Mouse (Mus musculus) lung, embryonic 16.5 days (tissue): ENCODE measurements around the gene Cit. TPM values are rescaled to one million over a fixed set of nuclear protein-coding genes. Genes with fewer than 3 reads are reported as not detected.
"Not testable (repeated sequence)": the region's sequence is repeated elsewhere in the genome, so short reads cannot be mapped to it uniquely, and the experiment has no call there.

Source experiments
- ATAC-seq: fragments of 200-750 bp; cut with Nextera tagmentation; 2 replicates; pipeline ENCODE4 v1.8.0; 2017; ENCODE audit warnings: low read depth, mild to moderate bottlenecking, moderate library complexity
- H3K27ac ChIP-seq: fragments of 300-500 bp; sonication (generic); 2 replicates; pipeline ENCODE4 v1.5.1; 2014; ENCODE audit warnings: mild to moderate bottlenecking, control low read depth, low read length
- H3K27me3 ChIP-seq: fragments of 300-500 bp; sonication (generic); 2 replicates; pipeline ENCODE4 v1.6.1; 2014; ENCODE audit warnings: low read depth, low read length, mixed read lengths; ENCODE audit not compliant: control insufficient read depth, insufficient read depth
- H3K36me3 ChIP-seq: fragments of 300-500 bp; sonication (generic); 2 replicates; pipeline ENCODE4 v1.6.1; 2014; ENCODE audit warnings: low read length; ENCODE audit not compliant: control insufficient read depth, insufficient read depth
- H3K4me1 ChIP-seq: fragments of 300-500 bp; sonication (generic); replicated peaks from 2 replicates; pipeline ENCODE4 v1.6.1; 2014; ENCODE audit warnings: low read length, mixed read lengths; ENCODE audit not compliant: control insufficient read depth, insufficient read depth
- H3K4me2 ChIP-seq: fragments of 300-500 bp; sonication (generic); 2 replicates; pipeline ENCODE4 v1.6.1; 2014; ENCODE audit warnings: low read depth, low read length, control low read depth
- H3K4me3 ChIP-seq: fragments of 300-500 bp; sonication (generic); 2 replicates; pipeline ENCODE4 v1.5.1; 2014; ENCODE audit warnings: mild to moderate bottlenecking, low read length, control low read depth
- H3K9ac ChIP-seq: fragments of 300-500 bp; sonication (generic); 2 replicates; pipeline ENCODE4 v1.6.1; 2014; ENCODE audit warnings: low read length, control low read depth
- H3K9me3 ChIP-seq: fragments of 300-500 bp; sonication (generic); 2 replicates; pipeline ENCODE4 v1.6.1; 2016; ENCODE audit warnings: low read length; ENCODE audit not compliant: control insufficient read depth
- WGBS: fragments of 180-500 bp; shearing (Covaris S2); extraction: QIAGEN DNeasy Blood & Tissue Kit; methylation state at CpG from one replicate; pipeline ENCODE4 v1.1.7; 2014; 5-methylcytosine and 5-hydroxymethylcytosine counted together
- polyA plus RNA-seq: library from polyadenylated mRNA; unstranded; fragments of >200 nt; fragmentation: Nextera tagmentation; extraction: Ambion mirVana; gene quantifications from 2 replicates; pipeline ENCODE4 v1.2.1, GENCODE M21; 2015

The Cit gene
- 46.0 and 50.1 TPM in 2 replicates for polyA plus RNA-seq

- Histone ChIP-seq H3K4me2 (peak within 1 kb of the TSS; percentile 77), H3K4me3 (peak within 1 kb of the TSS; percentile 90), H3K9ac (peak within 1 kb of the TSS; percentile 97), H3K4me1 (peaks cover 17% of the 10 kb centered on the region), H3K9me3 (no peaks in the 10 kb centered on the region), H3K27ac (peak within 1 kb of the TSS; percentile 79), H3K27me3 (no peaks in the 10 kb centered on the region), H3K36me3 (peaks cover 5% of the 10 kb centered on the region; the same call in 1 of the 2 replicates)
- under 1% methylated on average over 42 of the region's 42 CpGs for WGBS
- peak; percentile 99 for ATAC-seq
Observed at GRCm38 (mm10) chr5:115844766-115845634, at the start of gene Cit. Gene Cit (plus strand): TSS chr5:115845278.

- Histone ChIP-seq H3K4me1 (no peaks in the 10 kb centered on the region), H3K9me3 (no peaks in the 10 kb centered on the region), H3K27ac (no peak overlapping the region), H3K4me3 (no peak overlapping the region), H3K27me3 (no peaks in the 10 kb centered on the region), H3K36me3 (no peaks in the 10 kb centered on the region), H3K9ac (no peak overlapping the region), H3K4me2 (0 out of 2 replicates have a peak overlapping the region, but pooled peaks have one; percentile 10)
- ATAC-seq: no peak
- WGBS: 61% methylated on average over 15 of the region's 15 CpGs
Observed at GRCm38 (mm10) chr5:115799016-115799894, 45.8 kb upstream of the Cit start.

DNA sequence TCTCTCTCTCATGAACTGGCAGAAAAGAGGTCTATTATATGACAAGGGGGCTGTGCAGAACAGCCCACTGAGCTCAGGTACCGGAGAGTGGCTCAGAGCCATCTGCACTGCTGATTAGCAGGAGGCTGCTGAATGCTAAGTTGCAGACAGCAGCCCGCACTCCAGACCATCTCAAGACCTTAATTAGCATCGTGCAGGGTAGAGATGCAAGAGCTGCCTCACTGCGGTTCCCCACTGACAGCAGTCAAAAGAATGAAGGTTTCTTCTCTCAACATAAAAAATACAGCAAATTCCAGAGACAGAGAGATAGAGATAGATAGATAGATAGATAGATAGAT lies 45.2 kb upstream of the Cit start:
- no peak overlapping the region for H3K4me2 ChIP-seq
- no peak overlapping the region for H3K27ac ChIP-seq
- no peak overlapping the region for H3K4me3 ChIP-seq
- H3K27me3 ChIP-seq: no peaks in the 10 kb centered on the region
- WGBS: 55% methylated on average over 4 of the region's 4 CpGs
- no peak for ATAC-seq
- H3K9ac ChIP-seq: no peak overlapping the region
- no peaks in the 10 kb centered on the region for H3K36me3 ChIP-seq
- no peaks in the 10 kb centered on the region for H3K4me1 ChIP-seq
- no peaks in the 10 kb centered on the region for H3K9me3 ChIP-seq

DNA sequence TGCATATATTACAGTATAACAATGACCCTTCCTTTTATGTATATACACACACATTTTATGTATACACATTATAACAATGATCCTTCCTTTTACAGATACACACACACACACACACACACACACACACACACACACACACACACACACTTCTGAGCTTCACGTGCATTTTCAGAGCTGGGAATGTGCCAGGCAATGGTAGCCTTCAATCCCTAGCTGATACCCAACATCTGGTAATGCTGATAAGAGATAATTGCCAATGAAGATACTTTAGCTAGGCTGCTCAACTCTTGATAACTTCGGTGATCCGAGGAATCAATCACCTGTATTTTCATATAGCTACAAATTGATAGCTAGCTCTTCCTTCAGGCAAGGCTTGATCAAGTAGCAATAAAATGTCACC lies 32.8 kb upstream of the Cit start:
- Histone ChIP-seq H3K9me3 (no peaks in the 10 kb centered on the region), H3K4me1 (no peaks in the 10 kb centered on the region), H3K4me3 (no peak overlapping the region), H3K36me3 (no peaks in the 10 kb centered on the region), H3K27me3 (no peaks in the 10 kb centered on the region), H3K4me2 (no peak overlapping the region), H3K27ac (no peak overlapping the region), H3K9ac (no peak overlapping the region)
- WGBS: 74% methylated on average over 3 of the region's 3 CpGs
- ATAC-seq: no peak

DNA sequence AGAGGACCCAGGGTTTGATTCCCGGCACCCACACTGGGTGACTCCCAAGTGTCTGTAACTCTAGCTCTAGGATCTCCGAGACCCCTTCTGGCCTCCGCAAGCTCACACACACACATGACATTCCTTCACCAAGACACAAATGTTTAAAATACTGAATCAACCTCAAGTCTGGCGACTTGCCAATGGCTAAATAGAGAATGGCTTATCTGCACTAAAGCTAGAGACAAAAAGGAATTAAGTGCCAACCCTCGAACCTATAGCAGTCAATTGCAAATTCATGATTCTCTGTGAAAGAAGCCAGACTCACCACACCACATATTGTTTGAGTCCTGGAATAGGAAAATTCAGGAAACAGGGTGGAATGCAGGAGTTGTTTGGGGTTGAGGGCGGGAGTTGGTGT lies 28.1 kb upstream of the Cit start:
- no peaks in the 10 kb centered on the region for H3K36me3 ChIP-seq
- no peak overlapping the region for H3K4me2 ChIP-seq
- H3K4me1 ChIP-seq: no peaks in the 10 kb centered on the region
- no peak overlapping the region for H3K27ac ChIP-seq
- H3K27me3 ChIP-seq: no peaks in the 10 kb centered on the region
- H3K9ac ChIP-seq: no peak overlapping the region
- no peak overlapping the region for H3K4me3 ChIP-seq
- no peaks in the 10 kb centered on the region for H3K9me3 ChIP-seq
- 34% methylated on average over 6 of the region's 6 CpGs for WGBS
- 0 out of 2 replicates have a peak, but pooled peaks have one; percentile 20 for ATAC-seq

GRCm38 (mm10) chr5:115817655-115818054 lies 27.4 kb upstream of the Cit start:
- H3K36me3 ChIP-seq, H3K9ac ChIP-seq, H3K4me1 ChIP-seq, H3K27ac ChIP-seq, H3K9me3 ChIP-seq, H3K27me3 ChIP-seq, H3K4me2 ChIP-seq, H3K4me3 ChIP-seq, ATAC-seq: not testable (repeated sequence)
- 69% methylated on average over 1 of the region's 1 CpGs for WGBS

GRCm38 (mm10) chr5:115819966-115820365 lies 25.1 kb upstream of the Cit start:
- H3K27ac ChIP-seq: no peak overlapping the region
- H3K4me2 ChIP-seq: no peak overlapping the region
- H3K4me1 ChIP-seq: no peaks in the 10 kb centered on the region
- H3K4me3 ChIP-seq: no peak overlapping the region
- no peak for ATAC-seq
- no peaks in the 10 kb centered on the region for H3K36me3 ChIP-seq
- H3K9me3 ChIP-seq: no peaks in the 10 kb centered on the region
- 54% methylated on average over 9 of the region's 9 CpGs for WGBS
- H3K9ac ChIP-seq: no peak overlapping the region
- no peaks in the 10 kb centered on the region for H3K27me3 ChIP-seq

DNA sequence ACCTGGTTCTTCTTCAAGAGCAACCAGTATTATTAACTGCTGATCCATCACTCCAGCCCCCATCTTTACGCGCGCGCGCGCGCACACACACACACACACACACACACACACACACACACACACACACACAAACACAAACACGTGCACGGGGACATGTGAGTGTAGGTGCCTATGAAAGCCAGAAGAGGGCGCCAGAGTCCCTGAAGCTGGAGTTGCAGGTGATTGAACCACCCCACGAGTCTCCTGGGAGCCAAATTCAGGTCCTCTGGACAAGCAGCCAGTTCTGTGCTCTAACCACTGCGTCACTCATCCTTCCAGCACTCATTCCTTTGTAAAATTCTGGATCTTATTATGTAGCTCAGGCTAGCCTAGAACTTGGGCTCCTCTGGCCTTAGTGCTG lies 23.9 kb upstream of the Cit start:
- Histone ChIP-seq H3K27me3 (no peaks in the 10 kb centered on the region), H3K4me3 (no peak overlapping the region), H3K9ac (no peak overlapping the region), H3K36me3 (no peaks in the 10 kb centered on the region), H3K4me2 (no peak overlapping the region), H3K27ac (no peak overlapping the region), H3K9me3 (no peaks in the 10 kb centered on the region), H3K4me1 (no peaks in the 10 kb centered on the region)
- no peak for ATAC-seq
- 91% methylated on average over 12 of the region's 12 CpGs for WGBS

DNA sequence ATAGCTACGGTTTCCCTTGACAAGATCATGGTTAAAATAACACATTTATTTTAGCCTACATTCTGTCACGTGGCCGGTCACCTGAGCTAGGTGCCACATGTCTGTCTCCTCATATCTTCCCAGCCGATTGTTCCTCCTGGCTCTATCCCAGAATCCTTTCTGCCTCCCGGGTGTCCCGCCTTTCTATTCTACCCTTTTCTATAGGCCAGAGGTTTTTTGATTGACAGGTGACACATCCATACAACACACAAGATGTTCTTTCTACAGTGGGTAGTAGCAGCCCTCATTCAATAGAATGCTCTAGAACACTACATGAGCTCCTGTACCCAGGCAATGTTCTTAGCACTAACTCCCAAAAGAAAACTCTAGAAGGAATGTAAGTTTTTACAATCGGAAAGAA lies 23.2 kb upstream of the Cit start:
- ATAC-seq: no peak
- no peaks in the 10 kb centered on the region for H3K4me1 ChIP-seq
- no peak overlapping the region for H3K27ac ChIP-seq
- H3K9me3 ChIP-seq: no peaks in the 10 kb centered on the region
- 85% methylated on average over 7 of the region's 7 CpGs for WGBS
- H3K36me3 ChIP-seq: no peaks in the 10 kb centered on the region
- H3K4me3 ChIP-seq: no peak overlapping the region
- no peak overlapping the region for H3K4me2 ChIP-seq
- no peaks in the 10 kb centered on the region for H3K27me3 ChIP-seq
- H3K9ac ChIP-seq: no peak overlapping the region
